Mouse (Mus musculus): ENCODE data around the gene Grtp1. TPM values are rescaled to one million over a fixed set of nuclear protein-coding genes. Genes with fewer than 3 reads are reported as not detected.

Gene Grtp1
- polyA plus RNA-seq, 1 experiment, result 71.2 TPM

DNA sequence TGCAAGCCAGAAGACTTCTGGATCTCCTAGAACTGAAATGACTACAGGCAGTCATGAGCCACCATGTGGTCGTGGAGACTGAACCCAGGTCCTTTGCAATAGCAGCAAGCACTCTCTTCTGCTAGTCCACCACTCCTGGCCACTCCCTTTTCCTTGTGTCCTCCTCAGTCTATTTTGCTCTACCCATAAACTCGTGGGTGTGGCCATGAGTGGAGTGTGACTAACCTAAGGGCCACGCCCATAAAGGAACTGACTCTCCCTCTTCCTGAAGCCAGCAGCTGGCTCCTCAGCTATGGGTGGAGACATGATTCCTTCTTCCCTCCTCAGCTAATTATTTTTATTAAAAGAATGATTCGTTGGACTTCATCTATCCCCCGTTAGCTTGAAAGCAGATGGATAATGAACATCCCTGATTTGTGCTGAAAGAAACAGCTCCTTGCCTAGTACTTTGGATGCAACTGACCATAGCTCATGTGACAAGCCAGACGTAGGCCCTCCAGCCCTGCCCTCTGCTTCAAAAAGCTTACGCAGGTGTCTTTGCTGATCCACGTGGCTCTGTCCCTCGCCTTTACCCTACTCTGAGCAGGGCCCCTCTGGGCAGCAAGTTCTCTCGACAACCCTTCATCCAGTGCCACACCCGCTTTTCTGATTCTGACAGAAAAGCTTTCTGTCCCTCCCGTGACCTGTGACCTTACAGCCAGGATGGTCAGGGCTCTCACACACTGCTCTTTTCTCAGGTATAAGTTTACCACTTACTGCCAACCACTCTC is 4.1 kb upstream of the Grtp1 start:
- Histone ChIP-seq H3K27me3 (replicated peaks; ENCODE audit: control insufficient read depth, insufficient read depth, low read length) (no peaks in the 10 kb centered on the region), H3K36me3 (ENCODE audit: control insufficient read depth, insufficient read depth, low read length) (no peaks in the 10 kb centered on the region), H3K4me3 (ENCODE audit: insufficient read depth, low read depth, low read length) (no peak overlapping the region), H3K27ac (ENCODE audit: insufficient read depth, low read depth, low read length) (peak overlapping the region; percentile 6; the same call in 1 of the 2 replicates), H3K4me1 (ENCODE audit: control insufficient read depth, insufficient read depth, low read length) (peaks cover 3% of the 10 kb centered on the region; the same call in 1 of the 2 replicates)
- 51% methylated on average over 12 of the region's 12 CpGs for WGBS
- DNase-seq, result peak; percentile 77
- TF ChIP-seq POLR2A (IDR thresholded peaks at IDR 0.05; ENCODE audit: low read depth, low read length) (no peak), CTCF (conservative IDR thresholded peaks at IDR 0.05; ENCODE audit: insufficient read depth, insufficient read length, low read depth, low read length) (no peak)

DNA sequence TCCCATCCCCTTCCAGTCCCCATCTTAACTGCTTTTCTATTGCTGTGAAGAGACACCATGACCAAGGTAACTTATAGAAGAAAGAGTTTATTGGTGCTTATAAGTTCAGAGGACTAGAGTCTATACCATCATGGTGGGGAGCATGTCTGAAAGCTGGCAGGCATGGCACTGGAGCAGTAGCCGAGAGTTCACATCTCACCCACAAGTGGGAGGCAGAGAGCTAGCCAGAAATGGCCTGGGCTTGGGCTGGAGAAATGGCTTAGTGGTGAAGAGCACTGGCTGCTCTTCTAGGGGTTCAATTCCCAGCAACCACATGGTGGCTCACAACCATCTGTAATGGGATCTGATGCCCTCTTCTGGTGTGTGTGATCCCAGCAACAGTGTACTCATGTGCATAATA is 3.1 kb upstream of the Grtp1 start:
- Histone ChIP-seq H3K27ac (ENCODE audit: insufficient read depth, low read depth, low read length) (no peak overlapping the region), H3K4me1 (ENCODE audit: control insufficient read depth, insufficient read depth, low read length) (peaks cover 3% of the 10 kb centered on the region; the same call in 1 of the 2 replicates), H3K4me3 (ENCODE audit: insufficient read depth, low read depth, low read length) (no peak overlapping the region), H3K36me3 (ENCODE audit: control insufficient read depth, insufficient read depth, low read length) (no peaks in the 10 kb centered on the region), H3K27me3 (replicated peaks; ENCODE audit: control insufficient read depth, insufficient read depth, low read length) (no peaks in the 10 kb centered on the region)
- 88% methylated on average over 1 of the region's 1 CpGs for WGBS
- no peak for TF ChIP-seq POLR2A (IDR thresholded peaks at IDR 0.05; ENCODE audit: low read depth, low read length)
- TF ChIP-seq CTCF (conservative IDR thresholded peaks at IDR 0.05; ENCODE audit: insufficient read depth, insufficient read length, low read depth, low read length), result 0 out of 2 replicates have a peak, but pooled peaks have one; percentile 25
- no peak for DNase-seq

DNA sequence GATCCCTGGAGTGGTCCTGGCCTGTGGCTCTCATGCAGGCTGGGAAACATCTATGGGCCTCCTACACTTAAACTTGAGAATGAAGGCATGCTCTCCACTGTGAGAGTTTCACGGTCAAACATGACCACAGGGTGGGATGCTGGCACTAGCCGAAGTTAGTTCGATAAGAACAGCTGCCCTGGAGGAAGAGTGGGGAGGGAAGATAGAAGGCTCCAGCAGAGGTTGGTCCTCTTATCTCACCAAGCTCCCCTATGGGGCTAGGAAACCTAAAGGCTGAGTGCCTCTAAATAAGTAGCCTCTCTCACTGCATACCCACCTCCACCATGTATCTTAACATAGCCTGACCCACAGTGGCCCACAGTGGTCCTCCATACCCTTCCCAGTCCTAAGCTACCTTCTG is 2.4 kb upstream of the Grtp1 start:
- WGBS, result 90% methylated on average over 3 of the region's 3 CpGs
- DNase-seq, result no peak
- TF ChIP-seq POLR2A (IDR thresholded peaks at IDR 0.05; ENCODE audit: low read depth, low read length) (no peak), CTCF (conservative IDR thresholded peaks at IDR 0.05; ENCODE audit: insufficient read depth, insufficient read length, low read depth, low read length) (no peak)
- H3K27me3 ChIP-seq (replicated peaks; ENCODE audit: control insufficient read depth, insufficient read depth, low read length), result no peaks in the 10 kb centered on the region
- no peaks in the 10 kb centered on the region for H3K36me3 ChIP-seq (ENCODE audit: control insufficient read depth, insufficient read depth, low read length)
- H3K4me3 ChIP-seq (ENCODE audit: insufficient read depth, low read depth, low read length), result no peak overlapping the region
- H3K27ac ChIP-seq (ENCODE audit: insufficient read depth, low read depth, low read length), result no peak overlapping the region
- peaks cover 3% of the 10 kb centered on the region; the same call in 1 of the 2 replicates for H3K4me1 ChIP-seq (ENCODE audit: control insufficient read depth, insufficient read depth, low read length)

DNA sequence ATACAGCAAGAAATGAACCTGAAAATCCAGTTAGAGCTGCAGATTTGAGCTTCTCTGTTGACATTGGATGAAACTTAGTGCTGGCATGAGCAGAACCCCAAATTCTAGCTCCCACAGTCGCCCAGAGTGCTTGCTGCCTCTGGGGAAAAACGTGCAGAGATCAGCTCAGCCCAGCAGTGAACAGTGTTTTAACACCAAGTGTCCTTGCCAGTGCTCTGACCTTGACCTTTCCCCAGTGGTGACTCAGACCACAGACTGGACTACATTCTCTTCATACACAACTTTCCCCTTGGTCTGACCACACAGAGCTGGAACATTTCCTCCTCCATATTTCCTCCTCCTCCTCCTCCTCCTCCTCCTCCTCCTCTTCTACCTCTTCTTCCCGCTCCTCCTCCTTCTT is 1.6 kb upstream of the Grtp1 start:
- 44% methylated on average over 3 of the region's 3 CpGs for WGBS
- Histone ChIP-seq H3K4me1 (ENCODE audit: control insufficient read depth, insufficient read depth, low read length) (peaks cover 7% of the 10 kb centered on the region; the same call in 1 of the 2 replicates), H3K36me3 (ENCODE audit: control insufficient read depth, insufficient read depth, low read length) (no peaks in the 10 kb centered on the region), H3K27ac (ENCODE audit: insufficient read depth, low read depth, low read length) (no peak overlapping the region), H3K27me3 (replicated peaks; ENCODE audit: control insufficient read depth, insufficient read depth, low read length) (no peaks in the 10 kb centered on the region), H3K4me3 (ENCODE audit: insufficient read depth, low read depth, low read length) (peak overlapping the region; percentile 34)
- TF ChIP-seq POLR2A (IDR thresholded peaks at IDR 0.05; ENCODE audit: low read depth, low read length) (no peak), CTCF (conservative IDR thresholded peaks at IDR 0.05; ENCODE audit: insufficient read depth, insufficient read length, low read depth, low read length) (no peak)
- DNase-seq, result no peak

DNA sequence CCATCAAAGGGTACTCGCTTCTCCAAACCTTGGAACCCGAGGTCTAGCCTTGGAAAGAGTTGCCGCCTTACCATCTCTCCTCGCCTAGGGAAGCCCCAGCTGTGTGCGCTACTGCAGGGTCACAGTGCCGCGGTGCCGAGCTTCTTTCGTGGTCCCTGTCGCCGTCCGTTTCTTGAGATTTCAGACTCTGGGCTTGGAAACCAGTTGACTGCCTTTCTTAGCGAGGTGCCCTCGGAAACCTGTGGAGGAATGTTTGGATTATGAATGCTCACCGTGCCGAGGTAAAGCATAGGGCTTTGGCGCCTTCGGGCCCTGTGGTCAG is 554 bp upstream of the Grtp1 start:
- 2% methylated on average over 18 of the region's 18 CpGs for WGBS
- H3K27ac ChIP-seq (ENCODE audit: insufficient read depth, low read depth, low read length), result peak overlapping the region; percentile 96
- peak overlapping the region; percentile 89 for H3K4me3 ChIP-seq (ENCODE audit: insufficient read depth, low read depth, low read length)
- no peak for TF ChIP-seq CTCF (conservative IDR thresholded peaks at IDR 0.05; ENCODE audit: insufficient read depth, insufficient read length, low read depth, low read length)
- TF ChIP-seq POLR2A (IDR thresholded peaks at IDR 0.05; ENCODE audit: low read depth, low read length), result no peak
- H3K36me3 ChIP-seq (ENCODE audit: control insufficient read depth, insufficient read depth, low read length), result no peaks in the 10 kb centered on the region
- DNase-seq, result no peak
- H3K27me3 ChIP-seq (replicated peaks; ENCODE audit: control insufficient read depth, insufficient read depth, low read length), result no peaks in the 10 kb centered on the region
- peaks cover 8% of the 10 kb centered on the region; the same call in 1 of the 2 replicates for H3K4me1 ChIP-seq (ENCODE audit: control insufficient read depth, insufficient read depth, low read length)

DNA sequence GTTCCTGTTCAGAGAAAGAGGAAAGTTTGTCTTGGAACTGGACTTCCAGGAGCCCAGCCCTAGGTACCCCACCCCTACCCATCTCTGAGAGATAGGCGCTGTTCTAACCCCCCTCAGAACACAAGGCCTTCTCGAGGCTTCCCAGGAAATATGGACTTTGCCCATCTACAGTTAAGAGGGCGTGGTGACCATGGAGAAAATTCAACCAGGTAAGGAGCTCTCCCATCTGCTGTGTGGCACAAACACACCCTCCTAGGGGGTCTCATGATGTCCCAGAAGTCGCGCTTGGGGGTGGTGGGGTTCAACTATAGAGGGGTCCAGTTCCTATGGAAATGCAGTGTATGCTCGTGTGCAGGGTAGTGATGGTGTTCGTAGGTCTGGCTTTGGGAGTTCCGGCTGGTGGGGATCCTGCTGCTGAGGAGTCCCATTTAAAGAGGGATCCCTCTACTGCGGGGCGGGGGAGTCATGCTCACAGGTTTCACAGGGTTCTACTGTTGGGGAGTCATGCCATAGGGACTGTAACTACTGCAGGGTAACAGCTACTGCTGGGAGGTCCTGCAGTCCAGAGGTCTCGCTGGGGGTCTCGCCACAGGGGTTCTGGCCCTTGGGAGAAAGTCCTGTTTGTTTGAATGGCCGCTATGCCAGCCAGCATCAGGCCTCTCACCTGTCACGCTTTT is 897 bp downstream of the Grtp1 start:
- peak; percentile 85 for DNase-seq
- 31% methylated on average over 14 of the region's 14 CpGs for WGBS

DNA sequence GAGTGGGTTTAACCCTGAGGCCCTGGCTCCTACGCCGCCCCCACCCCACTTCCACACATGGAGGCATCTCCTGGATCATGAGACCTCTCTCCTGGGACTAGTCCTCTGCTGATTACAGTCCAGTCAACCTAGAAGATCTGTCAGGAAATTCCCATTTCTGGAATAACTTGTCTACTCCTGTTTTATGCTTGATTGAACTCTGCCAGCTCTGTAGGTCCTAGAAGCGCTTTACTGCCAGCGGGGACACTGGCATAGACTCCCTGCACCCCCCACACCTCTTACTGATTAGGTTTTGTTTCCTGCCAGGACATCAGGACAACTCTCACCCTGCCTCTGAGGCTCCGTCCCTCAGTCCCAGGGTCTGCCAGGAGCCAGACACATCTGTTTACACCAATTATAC is 2.9 kb downstream of the Grtp1 start:
- Histone ChIP-seq H3K4me3 (ENCODE audit: insufficient read depth, low read depth, low read length) (no peak overlapping the region), H3K27me3 (replicated peaks; ENCODE audit: control insufficient read depth, insufficient read depth, low read length) (no peaks in the 10 kb centered on the region), H3K27ac (ENCODE audit: insufficient read depth, low read depth, low read length) (no peak overlapping the region), H3K36me3 (ENCODE audit: control insufficient read depth, insufficient read depth, low read length) (no peaks in the 10 kb centered on the region), H3K4me1 (ENCODE audit: control insufficient read depth, insufficient read depth, low read length) (peaks cover 5% of the 10 kb centered on the region; the same call in 1 of the 2 replicates)
- 50% methylated on average over 5 of the region's 5 CpGs for WGBS
- TF ChIP-seq CTCF (conservative IDR thresholded peaks at IDR 0.05; ENCODE audit: insufficient read depth, insufficient read length, low read depth, low read length) (no peak), POLR2A (IDR thresholded peaks at IDR 0.05; ENCODE audit: low read depth, low read length) (no peak)
- peak; percentile 60 for DNase-seq

More for the DNA sequence above, 897 bp downstream of the Grtp1 start:
- peak overlapping the region; percentile 89 for H3K4me3 ChIP-seq (ENCODE audit: insufficient read depth, low read depth, low read length)
- H3K36me3 ChIP-seq (ENCODE audit: control insufficient read depth, insufficient read depth, low read length), result no peaks in the 10 kb centered on the region
- H3K4me1 ChIP-seq (ENCODE audit: control insufficient read depth, insufficient read depth, low read length), result peaks cover 8% of the 10 kb centered on the region; the same call in 1 of the 2 replicates
- TF ChIP-seq POLR2A (IDR thresholded peaks at IDR 0.05; ENCODE audit: low read depth, low read length) (no peak), CTCF (conservative IDR thresholded peaks at IDR 0.05; ENCODE audit: insufficient read depth, insufficient read length, low read depth, low read length) (no peak)
- H3K27me3 ChIP-seq (replicated peaks; ENCODE audit: control insufficient read depth, insufficient read depth, low read length), result no peaks in the 10 kb centered on the region
- peak overlapping the region; percentile 61; the same call in 1 of the 2 replicates for H3K27ac ChIP-seq (ENCODE audit: insufficient read depth, low read depth, low read length)

Measured in kidney, adult 2 months (tissue).